Mouse (Mus musculus) olfactory bulb, adult 2 months (tissue): ENCODE data around the gene Cep104. TPM values are rescaled to one million over a fixed set of nuclear protein-coding genes. Genes with fewer than 3 reads are reported as not detected.

Source experiments
- H3K27ac ChIP-seq: fragments of 200-500 bp; 2 replicates; pipeline ENCODE4 v1.5.1; 2012; ENCODE audit warnings: low read depth, low read length; ENCODE audit not compliant: insufficient read depth
- H3K4me1 ChIP-seq: fragments of 200-500 bp; 2 replicates; pipeline ENCODE4 v1.6.1; 2012; ENCODE audit warnings: low read length; ENCODE audit not compliant: control insufficient read depth, insufficient read depth
- H3K4me3 ChIP-seq: fragments of 200-500 bp; 2 replicates; pipeline ENCODE4 v1.5.1; 2012; ENCODE audit warnings: mild to moderate bottlenecking, low read depth, low read length, moderate library complexity; ENCODE audit not compliant: insufficient read depth
- CTCF ChIP-seq: fragments of 200-500 bp; IDR thresholded peaks from 2 replicates; pipeline ENCODE4 v1.5.1; 2012; ENCODE audit warnings: low read depth, mild to moderate bottlenecking, low read length, moderate library complexity; ENCODE audit not compliant: insufficient read depth
- POLR2A ChIP-seq: fragments of 200-500 bp; IDR thresholded peaks from 2 replicates; pipeline ENCODE4 v1.6.1; 2012; ENCODE audit warnings: mild to moderate bottlenecking, low read depth, low read length, moderate library complexity; ENCODE audit not compliant: insufficient read depth
- WGBS: fragments of 180-500 bp; shearing (Covaris S2); methylation state at CpG from one replicate; pipeline ENCODE4 v1.1.7; 2018; 5-methylcytosine and 5-hydroxymethylcytosine counted together
- polyA plus RNA-seq: library from polyadenylated mRNA; stranded (reverse); fragments of >200 nt; gene quantifications from 2 replicates; pipeline ENCODE4 v1.2.4, GENCODE M21; 2012; ENCODE audit warnings: low replicate concordance; ENCODE audit not compliant: missing spikeins, insufficient read depth, insufficient read length

Gene Cep104
- polyA plus RNA-seq, 1 experiment: not detected

GRCm38 (mm10) chr4:154011646-154012089 lies 36.7 kb downstream of the Cep104 start, which contains the start of gene Lrrc47:
TSS of gene Lrrc47 (plus strand) at chr4:154011731.
- Histone ChIP-seq H3K4me3 (peak within 1 kb of the TSS; percentile 77), H3K27ac (0 out of 2 replicates have a peak within 1 kb of the TSS, but pooled peaks have one; percentile 47), H3K4me1 (peaks cover 32% of the 10 kb centered on the region)
- TF ChIP-seq POLR2A (peak; percentile 70), CTCF (no peak)
- 1% methylated on average over 59 of the region's 59 CpGs for WGBS

- TF ChIP-seq POLR2A (no peak), CTCF (no peak)
- Histone ChIP-seq H3K4me1 (peaks cover 31% of the 10 kb centered on the region), H3K4me3 (peak overlapping the region; percentile 77), H3K27ac (no peak overlapping the region)
- under 1% methylated on average over 55 of the region's 55 CpGs for WGBS
Observed at GRCm38 (mm10) chr4:154012132-154012882, 37.3 kb downstream of the Cep104 start.

GRCm38 (mm10) chr4:154015476-154015875 lies 40.5 kb downstream of the Cep104 start:
- 67% methylated on average over 11 of the region's 11 CpGs for WGBS
- H3K4me1 ChIP-seq: peaks cover 23% of the 10 kb centered on the region
- no peak overlapping the region for H3K4me3 ChIP-seq
- TF ChIP-seq POLR2A: no peak
- no peak for TF ChIP-seq CTCF
- H3K27ac ChIP-seq: no peak overlapping the region

GRCm38 (mm10) chr4:154019571-154019970 lies 44.6 kb downstream of the Cep104 start:
- TF ChIP-seq CTCF (peak; percentile 58; the same call in 1 of the 2 replicates), POLR2A (no peak)
- 57% methylated on average over 7 of the region's 7 CpGs for WGBS

GRCm38 (mm10) chr4:154021432-154021831 lies 46.4 kb downstream of the Cep104 start:
- Histone ChIP-seq H3K4me1 (peaks cover 23% of the 10 kb centered on the region), H3K4me3 (no peak overlapping the region), H3K27ac (no peak overlapping the region)
- TF ChIP-seq POLR2A: no peak
- TF ChIP-seq CTCF: no peak
- 80% methylated on average over 9 of the region's 9 CpGs for WGBS

More at GRCm38 (mm10) chr4:154019571-154019970, 44.6 kb downstream of the Cep104 start:
- H3K27ac ChIP-seq: no peak overlapping the region
- H3K4me3 ChIP-seq: no peak overlapping the region
- peaks cover 16% of the 10 kb centered on the region for H3K4me1 ChIP-seq

- TF ChIP-seq POLR2A (no peak), CTCF (no peak)
- peaks cover 23% of the 10 kb centered on the region for H3K4me1 ChIP-seq
- WGBS: 53% methylated on average over 4 of the region's 4 CpGs
- no peak overlapping the region for H3K4me3 ChIP-seq
- no peak overlapping the region for H3K27ac ChIP-seq
Observed at GRCm38 (mm10) chr4:154022407-154022806, 47.4 kb downstream of the Cep104 start.

GRCm38 (mm10) chr4:154022844-154023243 lies 47.9 kb downstream of the Cep104 start:
- H3K27ac ChIP-seq: no peak overlapping the region
- H3K4me3 ChIP-seq: no peak overlapping the region
- WGBS: 18% methylated on average over 4 of the region's 4 CpGs
- TF ChIP-seq POLR2A (no peak), CTCF (no peak)
- H3K4me1 ChIP-seq: peaks cover 23% of the 10 kb centered on the region

GRCm38 (mm10) chr4:154023754-154024601 lies 49.0 kb downstream of the Cep104 start:
- TF ChIP-seq CTCF: no peak
- no peak for TF ChIP-seq POLR2A
- no peak overlapping the region for H3K27ac ChIP-seq
- 40% methylated on average over 8 of the region's 8 CpGs for WGBS
- peaks cover 23% of the 10 kb centered on the region for H3K4me1 ChIP-seq
- H3K4me3 ChIP-seq: no peak overlapping the region
